Mouse (Mus musculus): ENCODE measurements at regions not wholly inside any gene's neighbourhood (a gene's known extent, or its start where the extent isn't known, plus 50 kb on each side); places are given as distances from the start of the nearest gene placed in this dataset.

- no peak for TF ChIP-seq CTCF (conservative IDR thresholded peaks at IDR 0.05; ENCODE audit: low read length)
- no peak for TF ChIP-seq NANOG (IDR thresholded peaks at IDR 0.05; ENCODE audit: borderline replicate concordance, low read length)
Observed at GRCm38 (mm10) chr2:81783059-81783458, 270.0 kb upstream of the Zfp804a start.

All from E14TG2a.4 (cell line).